Mouse (Mus musculus) liver, embryonic 16.5 days (tissue): ENCODE measurements around the gene Prkra. TPM values are rescaled to one million over a fixed set of nuclear protein-coding genes. Genes with fewer than 3 reads are reported as not detected.

Experiments used
- ATAC-seq: fragments of 200-750 bp; cut with Nextera tagmentation; 2 replicates; pipeline ENCODE4 v1.8.0; 2017; ENCODE audit warnings: low read depth, mild to moderate bottlenecking, moderate number of reproducible peaks, moderate library complexity
- H3K27ac ChIP-seq: fragments of 300-500 bp; sonication (generic); 2 replicates; pipeline ENCODE4 v1.5.1; 2014; ENCODE audit warnings: mild to moderate bottlenecking, low read length
- H3K27me3 ChIP-seq: fragments of 300-500 bp; sonication (generic); 2 replicates; pipeline ENCODE4 v1.6.1; 2014; ENCODE audit warnings: low read depth, low read length, mixed read lengths; ENCODE audit not compliant: control insufficient read depth, insufficient read depth
- H3K36me3 ChIP-seq: fragments of 300-500 bp; sonication (generic); 2 replicates; pipeline ENCODE4 v1.6.1; 2014; ENCODE audit warnings: mild to moderate bottlenecking; ENCODE audit not compliant: control insufficient read depth, insufficient read depth
- H3K4me1 ChIP-seq: fragments of 300-500 bp; sonication (generic); 2 replicates; pipeline ENCODE4 v1.6.1; 2014; ENCODE audit warnings: low read depth, low read length, mixed read lengths; ENCODE audit not compliant: control insufficient read depth
- H3K4me2 ChIP-seq: fragments of 300-500 bp; sonication (generic); 2 replicates; pipeline ENCODE4 v1.6.1; 2014; ENCODE audit warnings: low read depth, low read length, mixed read lengths
- H3K4me3 ChIP-seq: fragments of 300-500 bp; sonication (generic); 2 replicates; pipeline ENCODE4 v1.5.1; 2014; ENCODE audit warnings: low read depth, mild to moderate bottlenecking, low read length
- H3K9ac ChIP-seq: fragments of 300-500 bp; sonication (generic); 2 replicates; pipeline ENCODE4 v1.6.1; 2014; ENCODE audit warnings: low read depth, low read length
- H3K9me3 ChIP-seq: fragments of 300-500 bp; sonication (generic); replicated peaks from 2 replicates; pipeline ENCODE4 v1.6.1; 2016; ENCODE audit warnings: low read length; ENCODE audit not compliant: control insufficient read depth
- WGBS: fragments of 180-500 bp; shearing (Covaris S2); extraction: QIAGEN DNeasy Blood & Tissue Kit; methylation state at CpG from one replicate; pipeline ENCODE4 v1.1.7; 2014; ENCODE audit not compliant: insufficient replicate concordance; 5-methylcytosine and 5-hydroxymethylcytosine counted together
- polyA plus RNA-seq: library from polyadenylated mRNA; unstranded; fragments of >200 nt; fragmentation: Nextera tagmentation; extraction: Ambion mirVana; gene quantifications from 2 replicates; pipeline ENCODE4 v1.2.1, GENCODE M21; 2015

Prkra gene
- 5.7 and 6.9 TPM in 2 replicates for polyA plus RNA-seq

DNA sequence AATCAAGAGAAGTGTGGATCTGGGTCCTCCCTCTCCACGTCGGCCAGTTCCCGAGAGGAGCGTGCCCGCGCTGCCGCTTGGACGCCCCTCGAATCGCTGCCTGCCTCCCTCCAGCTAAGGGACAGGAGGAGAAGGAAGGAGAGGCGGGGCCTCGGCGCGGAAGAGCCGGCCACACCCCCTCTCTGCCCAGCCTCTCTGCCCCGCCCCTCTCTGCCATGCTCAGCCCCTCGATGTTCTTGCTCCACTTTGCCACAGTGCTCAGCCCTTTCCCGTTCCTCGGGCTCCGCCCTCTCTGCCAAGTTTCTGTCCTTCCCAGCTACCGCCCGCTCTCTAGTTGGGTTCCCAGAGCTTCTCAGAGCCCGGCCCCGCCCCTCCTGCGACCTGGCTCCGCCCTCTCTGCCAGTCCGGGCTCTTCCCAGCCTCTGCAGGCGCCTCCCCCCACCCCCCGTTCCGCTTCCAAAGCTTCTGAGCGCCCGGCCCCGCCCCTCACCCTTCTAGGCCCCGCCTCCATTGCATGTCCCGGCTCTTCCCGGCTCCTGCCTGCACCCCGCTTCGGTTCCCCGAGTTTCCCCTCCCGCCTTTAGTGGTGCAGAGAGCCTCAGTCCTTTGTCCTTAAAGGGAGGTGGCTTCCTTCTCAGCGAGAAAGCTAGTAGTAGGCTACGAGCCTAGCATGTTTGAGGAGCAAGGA, at the start of gene Prkra, which contains the start of gene Pjvk:
TSS of gene Prkra (minus strand) at position 133 of the 688 bp plus-strand sequence.
TSS of gene Pjvk (plus strand) at position 594 of the 688 bp plus-strand sequence.
- peak within 1 kb of the TSS; percentile 71 for H3K9ac ChIP-seq
- H3K9me3 ChIP-seq, result no peaks in the 10 kb centered on the region
- peak within 1 kb of the TSS; percentile 94 for H3K4me2 ChIP-seq
- H3K27me3 ChIP-seq, result no peaks in the 10 kb centered on the region
- no peaks in the 10 kb centered on the region for H3K36me3 ChIP-seq
- H3K27ac ChIP-seq, result peak within 1 kb of the TSS; percentile 78
- H3K4me3 ChIP-seq, result peak within 1 kb of the TSS; percentile 75
- WGBS, result 2% methylated on average over 36 of the region's 42 CpGs
- peak; percentile 94 for ATAC-seq
- peaks cover 14% of the 10 kb centered on the region for H3K4me1 ChIP-seq

DNA sequence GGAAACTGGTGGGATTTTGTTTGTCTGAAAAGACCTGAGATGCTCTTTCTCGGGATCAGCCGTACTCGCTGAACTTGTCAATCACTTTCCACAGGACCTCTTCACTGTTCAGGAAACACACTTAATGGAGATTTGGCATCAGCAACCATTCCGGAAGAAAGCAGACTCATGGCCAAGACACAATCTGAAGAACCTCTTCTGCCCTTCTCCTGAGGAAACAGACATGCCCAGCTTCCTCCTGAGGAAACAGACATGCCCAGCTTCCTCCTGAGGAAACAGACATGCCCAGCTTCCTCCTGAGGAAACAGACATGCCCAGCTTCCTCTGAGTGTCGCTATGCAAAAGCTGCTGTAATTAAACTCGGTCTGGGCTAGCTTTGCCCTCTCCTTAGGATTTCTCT, 47.5 kb upstream of the Prkra start:
- no peak for ATAC-seq
- peaks cover 2% of the 10 kb centered on the region for H3K36me3 ChIP-seq
- no peak overlapping the region for H3K4me3 ChIP-seq
- no peaks in the 10 kb centered on the region for H3K27me3 ChIP-seq
- H3K27ac ChIP-seq, result no peak overlapping the region
- no peak overlapping the region for H3K4me2 ChIP-seq
- WGBS, result 46% methylated on average over 6 of the region's 6 CpGs
- H3K9me3 ChIP-seq, result no peaks in the 10 kb centered on the region
- H3K9ac ChIP-seq, result no peak overlapping the region
- H3K4me1 ChIP-seq, result no peaks in the 10 kb centered on the region

DNA sequence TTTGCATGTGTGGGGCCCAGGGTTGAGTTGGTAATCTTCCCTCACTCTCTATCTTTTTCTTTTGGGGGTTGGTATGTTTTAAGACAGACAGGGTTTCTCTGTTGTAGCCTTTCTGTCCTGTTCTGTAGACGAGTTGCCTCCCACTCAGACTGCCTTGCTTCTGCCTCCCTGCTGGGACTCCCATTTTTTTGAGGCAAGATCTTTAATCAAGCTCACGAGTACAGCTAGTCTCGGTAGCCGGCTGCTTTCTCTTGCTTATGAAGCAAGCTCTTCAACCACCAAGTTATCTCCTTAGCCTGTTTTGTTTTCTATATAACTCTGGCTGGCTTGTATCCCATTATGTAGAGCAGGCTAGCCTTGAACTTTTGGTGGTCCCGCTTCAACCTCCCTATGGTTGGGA, 46.0 kb upstream of the Prkra start:
- ATAC-seq, result no peak
- Histone ChIP-seq H3K9ac (no peak overlapping the region), H3K4me3 (no peak overlapping the region), H3K27ac (no peak overlapping the region), H3K27me3 (no peaks in the 10 kb centered on the region), H3K4me1 (no peaks in the 10 kb centered on the region), H3K4me2 (no peak overlapping the region), H3K9me3 (no peaks in the 10 kb centered on the region), H3K36me3 (peaks cover 2% of the 10 kb centered on the region)
- 71% methylated on average over 5 of the region's 5 CpGs for WGBS

DNA sequence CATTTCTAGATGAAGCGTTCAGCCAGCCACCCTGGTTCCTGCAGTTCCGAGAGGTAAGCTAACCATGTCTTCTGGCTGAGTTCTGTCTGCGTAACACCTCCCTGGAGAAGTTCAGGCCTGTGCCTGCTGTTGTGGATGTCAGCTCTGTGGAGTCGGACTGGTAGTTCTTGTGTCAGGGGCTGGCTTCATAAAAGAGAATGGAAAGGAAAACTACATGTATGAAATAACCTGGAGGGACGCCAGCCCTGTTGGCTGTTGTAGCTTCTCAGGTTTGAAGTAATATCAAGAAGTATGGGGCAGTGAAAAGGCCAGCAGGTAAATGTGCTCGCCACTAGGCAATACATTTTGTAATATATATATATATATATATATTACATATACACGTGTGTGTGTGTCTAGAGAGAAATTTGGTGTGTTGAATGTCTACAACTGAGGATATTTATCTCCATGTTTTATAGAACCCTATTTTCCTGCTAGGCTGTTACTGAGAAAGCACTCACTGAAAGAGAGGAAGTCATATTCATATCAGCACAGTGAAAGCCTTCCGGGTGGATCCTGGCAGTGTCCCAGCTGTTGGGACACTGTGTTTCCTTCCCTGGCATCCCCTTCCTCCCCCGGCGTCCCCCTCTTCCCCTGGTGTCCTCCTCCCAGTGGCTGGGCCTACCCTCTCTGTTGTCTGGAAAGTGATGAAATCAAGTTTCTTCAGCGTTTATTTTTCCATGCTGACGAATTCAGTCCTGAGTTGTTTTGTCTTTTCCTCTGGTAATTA, 42.8 kb upstream of the Prkra start:
- Histone ChIP-seq H3K4me1 (no peaks in the 10 kb centered on the region), H3K4me3 (no peak overlapping the region), H3K27ac (no peak overlapping the region), H3K36me3 (peaks cover 13% of the 10 kb centered on the region), H3K27me3 (no peaks in the 10 kb centered on the region), H3K9ac (no peak overlapping the region), H3K9me3 (no peaks in the 10 kb centered on the region), H3K4me2 (no peak overlapping the region)
- WGBS, result 57% methylated on average over 12 of the region's 12 CpGs
- ATAC-seq, result peak; percentile 54

DNA sequence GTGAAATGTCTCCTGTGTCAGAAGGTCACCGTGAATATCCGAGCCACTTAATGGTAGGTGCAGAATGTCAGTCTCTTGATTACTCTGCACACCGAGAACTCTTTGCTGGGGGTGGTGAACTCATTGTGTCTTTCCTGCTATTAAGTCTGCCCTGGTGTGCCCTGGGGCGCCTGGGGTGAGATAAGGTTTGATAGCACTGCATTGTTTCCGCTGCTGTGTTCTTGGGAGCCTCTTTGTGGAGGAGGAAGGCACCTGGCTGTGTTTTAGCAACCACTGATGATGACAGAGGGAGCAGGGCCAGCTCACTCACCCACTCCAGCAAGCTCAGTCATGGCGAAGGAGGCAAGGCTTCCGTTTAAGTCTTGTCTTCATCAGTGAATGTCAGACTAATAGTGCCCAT, 40.3 kb upstream of the Prkra start:
- WGBS, result 37% methylated on average over 7 of the region's 7 CpGs

DNA sequence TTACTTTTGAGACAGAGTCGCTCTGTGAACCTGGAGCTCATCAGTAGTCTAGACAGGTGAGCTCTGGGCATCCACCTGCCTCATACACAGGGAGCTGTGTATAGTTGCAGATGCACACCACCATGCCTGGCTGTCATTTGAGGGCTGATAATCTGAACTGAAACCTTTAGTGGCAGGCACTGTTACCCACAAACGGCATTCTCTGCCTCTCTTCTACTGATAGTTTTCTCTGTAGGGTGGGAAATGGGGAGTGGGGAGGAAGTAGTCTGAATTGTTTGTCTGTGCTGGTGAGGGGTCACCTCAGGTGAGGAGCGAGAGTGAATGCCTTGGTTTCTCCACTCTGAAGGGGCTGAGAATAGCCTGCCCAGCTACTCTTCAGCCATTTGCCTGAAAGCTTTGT, 39.8 kb upstream of the Prkra start:
- H3K9me3 ChIP-seq, result no peaks in the 10 kb centered on the region
- H3K4me1 ChIP-seq, result no peaks in the 10 kb centered on the region
- H3K4me2 ChIP-seq, result no peak overlapping the region
- peaks cover 15% of the 10 kb centered on the region for H3K36me3 ChIP-seq
- H3K27ac ChIP-seq, result no peak overlapping the region
- no peak for ATAC-seq
- no peaks in the 10 kb centered on the region for H3K27me3 ChIP-seq
- WGBS, result 45% methylated on average over 3 of the region's 3 CpGs
- H3K9ac ChIP-seq, result no peak overlapping the region
- H3K4me3 ChIP-seq, result no peak overlapping the region

More for the DNA sequence above, 40.3 kb upstream of the Prkra start:
- no peaks in the 10 kb centered on the region for H3K9me3 ChIP-seq
- no peaks in the 10 kb centered on the region for H3K4me1 ChIP-seq
- H3K4me2 ChIP-seq, result no peak overlapping the region
- no peaks in the 10 kb centered on the region for H3K27me3 ChIP-seq
- H3K4me3 ChIP-seq, result no peak overlapping the region
- peak; percentile 19; the same call in 1 of the 2 replicates for ATAC-seq
- no peak overlapping the region for H3K27ac ChIP-seq
- no peak overlapping the region for H3K9ac ChIP-seq
- peaks cover 11% of the 10 kb centered on the region for H3K36me3 ChIP-seq

DNA sequence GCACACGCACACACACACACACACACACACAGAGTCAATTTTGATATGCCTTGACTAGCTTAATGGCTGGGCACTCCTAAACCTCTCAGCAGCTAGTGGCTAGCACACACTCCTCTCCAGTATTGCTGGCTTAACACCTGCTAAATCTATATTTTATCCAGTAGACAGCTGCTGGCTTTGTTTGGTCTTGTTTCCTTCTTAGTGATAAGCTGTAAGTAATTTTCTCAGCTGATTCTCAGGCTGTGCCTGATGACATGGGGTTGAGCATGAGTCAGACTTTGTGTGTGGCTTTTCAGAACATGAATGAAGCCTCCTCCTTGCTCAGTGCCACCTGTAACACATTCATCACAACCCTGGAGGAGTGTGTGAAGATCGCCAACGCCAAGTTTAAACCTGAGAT, 39.2 kb upstream of the Prkra start:
- no peak overlapping the region for H3K9ac ChIP-seq
- H3K4me1 ChIP-seq, result no peaks in the 10 kb centered on the region
- WGBS, result 89% methylated on average over 3 of the region's 3 CpGs
- no peak overlapping the region for H3K4me2 ChIP-seq
- H3K36me3 ChIP-seq, result peaks cover 15% of the 10 kb centered on the region
- no peaks in the 10 kb centered on the region for H3K27me3 ChIP-seq
- ATAC-seq, result no peak
- H3K9me3 ChIP-seq, result no peaks in the 10 kb centered on the region
- no peak overlapping the region for H3K4me3 ChIP-seq
- no peak overlapping the region for H3K27ac ChIP-seq

DNA sequence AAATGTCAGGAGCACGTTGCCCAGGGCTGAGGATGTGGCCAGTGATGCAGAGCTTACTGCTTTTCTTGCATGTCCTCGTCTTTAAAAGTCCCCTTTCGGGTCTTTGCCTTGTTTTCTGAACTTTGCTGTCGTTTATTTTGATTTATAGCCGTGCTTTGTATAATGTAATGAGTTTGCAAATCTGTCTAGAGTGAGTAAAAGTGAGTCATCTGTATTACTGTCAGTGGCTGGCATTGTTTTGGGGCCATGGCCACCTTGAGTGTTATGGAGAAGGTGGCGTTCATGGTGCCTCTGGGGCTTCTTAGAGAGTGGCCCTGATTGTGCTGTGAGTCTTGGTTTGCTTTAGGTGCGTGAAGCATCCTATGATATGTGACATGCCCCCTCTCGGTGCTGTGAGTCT, 34.5 kb upstream of the Prkra start:
- WGBS, result 73% methylated on average over 8 of the region's 8 CpGs
- no peak overlapping the region for H3K27ac ChIP-seq
- H3K36me3 ChIP-seq, result peaks cover 15% of the 10 kb centered on the region
- no peak overlapping the region for H3K9ac ChIP-seq
- H3K27me3 ChIP-seq, result no peaks in the 10 kb centered on the region
- ATAC-seq, result no peak
- no peak overlapping the region for H3K4me3 ChIP-seq
- H3K9me3 ChIP-seq, result no peaks in the 10 kb centered on the region
- H3K4me1 ChIP-seq, result no peaks in the 10 kb centered on the region
- H3K4me2 ChIP-seq, result no peak overlapping the region
